Mouse (Mus musculus) T-helper 2 cell (primary cell): ENCODE data around the gene Gfra4.

Experiments
- in situ Hi-C: fragments of 300-600 bp; cut with MboI, MseI; formaldehyde crosslinking; loops from one replicate; pipeline ENCODE4 v1.15.1; 2025; ENCODE audit warnings: high pct_unique_total_duplicates

The Gfra4 gene

DNA sequence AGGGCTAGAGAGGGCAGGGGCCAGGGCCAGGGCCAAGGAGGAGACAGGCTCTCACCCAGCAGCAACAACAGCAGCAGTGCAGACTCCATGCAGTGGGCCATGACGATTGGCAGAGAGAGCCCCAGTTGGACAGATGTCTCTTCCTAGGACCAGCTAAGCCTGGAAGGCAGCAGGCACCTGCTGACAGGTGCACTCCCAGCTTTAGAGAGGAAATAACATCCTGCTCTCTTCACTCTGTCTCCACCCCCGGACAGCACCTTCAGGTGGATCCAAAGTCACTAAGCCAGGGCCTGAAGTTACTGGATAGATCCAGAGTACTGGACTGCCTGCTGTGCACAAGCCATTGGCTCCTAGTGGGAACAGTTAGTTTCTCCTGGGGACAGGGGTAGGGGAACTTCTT, at the start of gene Gfra4:
Gene Gfra4 (minus strand): TSS at position 101 of the 400 bp plus-strand sequence.
- in situ Hi-C loops, result no loop called here

DNA sequence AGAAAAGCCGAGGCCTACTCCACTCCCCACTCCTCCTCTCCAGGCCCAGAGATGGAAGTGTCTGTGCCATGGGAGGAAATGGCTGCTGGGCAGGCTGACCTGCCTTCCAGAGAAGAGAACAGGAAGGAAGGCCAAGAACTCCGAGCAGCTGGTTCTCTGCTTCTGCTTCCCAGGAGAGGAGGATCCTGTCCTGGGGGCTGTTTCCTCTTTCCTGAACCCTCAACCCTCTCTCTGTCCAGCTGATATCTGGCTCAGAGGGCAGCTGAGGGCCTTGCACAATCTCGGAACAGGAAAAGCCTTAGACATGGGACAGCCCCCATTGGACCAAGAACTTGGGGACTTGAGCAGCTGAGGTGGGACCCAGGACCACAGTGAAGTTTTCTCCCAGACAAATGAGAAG, 48.0 kb upstream of the Gfra4 start:
- in situ Hi-C loops, result loop anchor here (5.0 kb wide), 1 partner anchor 326 kb away; no protein-coding TSS in a partner anchor

DNA sequence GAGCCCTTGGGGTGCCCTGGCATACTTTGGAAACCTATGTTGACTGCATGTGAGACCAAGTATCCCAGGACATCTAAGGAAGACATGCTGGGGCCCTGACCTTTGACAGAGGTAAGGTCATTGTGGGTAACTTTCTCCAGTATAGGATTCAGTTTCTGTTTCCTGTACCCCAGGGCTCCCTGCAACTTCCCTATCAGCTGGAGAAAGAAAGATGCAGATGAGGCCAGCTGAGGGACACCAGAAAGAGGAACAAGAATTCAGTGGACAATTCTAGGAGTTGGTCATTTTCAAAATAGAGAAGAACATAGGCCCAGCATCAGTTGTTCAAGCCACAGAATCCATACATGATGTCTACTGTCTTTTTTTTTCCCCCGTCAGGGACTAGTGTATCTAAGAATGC, 46.7 kb upstream of the Gfra4 start:
- in situ Hi-C loops, result loop anchor here (5.0 kb wide), 1 partner anchor 328 kb away; no protein-coding TSS in a partner anchor

DNA sequence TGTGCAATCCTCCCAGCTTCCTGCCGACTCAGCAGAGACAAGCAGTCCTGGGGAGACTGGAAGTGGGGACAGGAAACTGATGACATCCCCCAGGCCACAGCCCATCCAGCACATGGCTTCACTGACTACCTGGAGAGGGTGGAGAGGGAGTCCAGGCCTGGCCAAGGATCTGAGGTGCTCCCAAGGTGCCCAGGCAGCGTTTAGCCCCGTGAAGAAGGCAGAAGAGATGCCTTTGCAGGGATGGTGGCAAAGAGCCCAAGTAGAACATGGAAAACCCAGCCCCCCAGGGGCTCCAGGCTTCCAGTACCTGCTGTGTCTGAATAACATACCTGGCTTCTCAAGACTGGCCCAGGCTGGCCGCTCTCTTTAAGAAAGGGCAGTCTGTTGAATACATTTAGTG, 45.7 kb upstream of the Gfra4 start:
- in situ Hi-C loops, result no loop called here

- in situ Hi-C loops, result no loop called here
Observed at GRCm38 (mm10) chr2:131086667-131087390, 43.9 kb upstream of the Gfra4 start, which contains the start of gene Siglec1. Gene Siglec1, minus strand, starts transcription at chr2:131086765.

DNA sequence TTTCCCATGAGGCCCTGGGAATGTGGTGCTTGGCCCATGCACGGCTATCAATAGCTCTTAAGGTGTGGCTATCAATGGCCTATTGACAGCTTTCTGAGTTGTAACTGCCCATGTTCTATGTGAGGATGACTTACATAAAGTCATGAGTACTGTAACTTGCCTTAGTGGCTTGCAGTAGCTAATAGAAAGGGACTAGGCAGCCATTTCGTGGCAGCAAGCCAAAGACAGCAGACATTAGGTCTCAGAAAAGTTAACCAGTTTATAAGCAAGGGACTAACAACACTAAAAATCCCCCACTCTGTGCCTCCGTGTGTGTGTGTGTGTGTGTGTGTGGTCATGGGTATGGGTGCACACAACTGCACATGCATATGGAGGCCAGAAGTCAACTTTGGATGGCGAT, 41.3 kb upstream of the Gfra4 start:
- in situ Hi-C loops, result no loop called here

DNA sequence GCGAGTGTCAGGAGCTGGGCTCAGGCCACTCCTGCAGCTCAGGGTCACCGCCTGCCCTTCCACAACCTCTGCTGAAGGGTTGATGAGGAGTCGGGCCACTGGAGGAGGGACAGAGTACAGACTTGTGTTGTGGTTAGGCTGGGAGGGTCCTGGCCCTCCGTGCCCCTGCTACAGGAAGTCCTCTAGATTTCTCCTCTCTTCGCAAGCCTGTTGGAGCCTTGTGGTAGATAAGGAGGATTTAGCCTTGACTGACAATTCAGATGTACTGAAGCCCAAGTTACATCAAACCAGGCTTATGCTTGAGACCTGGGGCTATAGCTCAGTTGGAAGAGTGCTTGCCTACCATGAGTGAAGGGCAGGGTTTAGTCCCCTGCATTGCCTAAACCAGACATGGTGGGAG, 37.6 kb upstream of the Gfra4 start:
- in situ Hi-C loops, result no loop called here

GRCm38 (mm10) chr2:131072536-131072935, 29.6 kb upstream of the Gfra4 start:
- in situ Hi-C loops, result no loop called here

DNA sequence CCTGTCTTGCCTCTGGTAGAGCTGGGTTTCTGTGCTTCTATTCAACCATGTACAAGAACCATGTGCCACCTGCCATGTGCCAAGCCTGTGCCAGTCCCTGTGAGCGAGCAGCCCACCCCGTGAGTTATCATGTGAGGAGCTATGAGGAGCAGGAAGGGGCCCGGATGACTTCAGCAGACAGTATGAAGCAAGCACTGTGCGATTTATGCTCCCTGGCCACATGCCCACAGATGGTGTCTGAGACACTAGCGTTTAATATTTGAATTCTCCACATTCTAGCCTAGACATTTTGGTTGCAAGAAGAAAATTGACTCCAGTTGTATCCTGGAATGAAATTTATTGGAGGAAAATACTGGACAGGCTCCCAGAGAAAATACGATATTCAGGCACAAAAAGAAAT, 24.6 kb upstream of the Gfra4 start:
- in situ Hi-C loops, result no loop called here

- in situ Hi-C loops, result no loop called here
Observed at GRCm38 (mm10) chr2:131066342-131066741, 23.5 kb upstream of the Gfra4 start.

GRCm38 (mm10) chr2:131063404-131063864, 20.5 kb upstream of the Gfra4 start, which contains the start of gene Adam33:
Gene Adam33, minus strand, starts transcription at chr2:131063814.
- in situ Hi-C loops, result no loop called here

DNA sequence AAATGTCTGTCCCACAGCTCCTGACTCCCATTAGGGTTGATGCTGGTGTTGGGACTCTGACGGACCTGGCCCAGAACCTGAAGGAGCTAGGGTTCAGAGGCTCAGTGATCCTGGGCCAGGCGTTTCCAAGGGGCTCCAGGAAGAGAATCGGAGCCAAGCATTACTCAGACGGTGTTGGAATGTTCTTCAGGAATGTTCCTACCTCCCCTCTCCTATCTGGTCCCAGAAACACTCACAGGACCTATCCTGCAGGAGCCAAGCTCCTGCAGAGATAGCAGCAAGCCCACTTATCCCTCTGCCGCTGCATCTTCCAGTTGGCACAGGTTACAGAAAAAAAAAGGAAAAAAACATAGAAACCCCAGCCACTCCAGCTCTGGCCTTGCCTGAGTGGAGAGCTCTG, 18.7 kb upstream of the Gfra4 start:
- in situ Hi-C loops, result no loop called here

DNA sequence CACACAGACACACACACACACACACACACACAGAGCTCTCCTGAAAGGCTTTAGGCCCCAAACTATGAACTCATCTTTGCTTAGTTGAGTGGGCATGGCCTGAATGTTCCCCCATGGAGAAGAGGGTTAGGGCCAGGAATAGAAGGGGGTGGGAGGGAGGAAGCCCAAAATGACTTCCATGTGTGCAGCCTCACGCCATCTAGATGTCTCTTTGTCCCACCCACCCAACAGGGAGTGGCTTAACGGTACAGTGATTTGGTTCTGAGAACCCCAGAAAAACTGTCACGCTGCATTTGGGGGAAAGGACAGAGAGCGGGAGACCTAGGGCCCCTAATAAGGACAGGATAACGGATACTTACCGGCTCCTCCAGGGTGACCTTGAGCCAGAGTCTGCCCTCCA, 17.9 kb upstream of the Gfra4 start:
- in situ Hi-C loops, result no loop called here

- in situ Hi-C loops, result no loop called here
Observed at GRCm38 (mm10) chr2:131059781-131060540, 17.1 kb upstream of the Gfra4 start.

DNA sequence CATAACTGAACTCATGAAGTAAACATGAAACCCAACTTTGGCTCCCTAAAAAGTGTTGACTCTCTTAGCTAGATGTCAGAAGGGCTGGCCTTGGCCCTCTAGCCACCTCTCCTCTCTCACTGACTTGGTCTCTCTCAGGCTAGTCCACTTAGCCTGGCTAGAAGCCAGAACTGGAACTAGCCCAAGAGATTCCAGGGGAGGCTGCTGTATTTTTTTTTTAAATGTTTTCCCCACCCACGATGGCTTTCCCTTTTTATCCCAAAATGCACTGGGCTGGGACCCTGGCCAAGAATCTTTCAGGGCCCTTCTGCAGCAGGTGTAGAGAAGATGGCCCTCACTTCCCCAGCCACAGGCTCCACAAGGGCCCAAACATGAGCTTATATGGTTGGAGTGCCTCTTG, 16.5 kb upstream of the Gfra4 start:
- in situ Hi-C loops, result no loop called here

DNA sequence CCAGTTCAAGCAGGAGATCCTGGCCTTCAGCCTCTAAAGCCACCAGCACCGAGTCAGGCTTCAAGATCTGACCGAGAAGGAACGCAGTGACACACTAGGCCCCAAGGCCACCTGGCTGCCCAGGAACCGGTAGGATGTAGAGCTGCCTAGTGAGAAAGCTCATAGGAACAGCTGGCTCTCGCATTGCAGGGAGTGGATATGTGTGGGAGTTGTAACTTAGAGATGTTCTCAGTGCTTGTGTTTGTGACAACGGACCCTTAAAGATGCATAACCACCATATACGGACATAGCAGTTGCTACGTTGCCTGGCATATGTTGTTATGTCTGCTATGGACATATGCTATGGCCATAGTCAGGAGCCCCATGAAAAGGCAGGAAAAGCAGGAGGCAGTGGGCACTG, 15.8 kb upstream of the Gfra4 start:
- in situ Hi-C loops, result no loop called here

- in situ Hi-C loops, result no loop called here
Observed at GRCm38 (mm10) chr2:131056191-131056590, 13.3 kb upstream of the Gfra4 start.

DNA sequence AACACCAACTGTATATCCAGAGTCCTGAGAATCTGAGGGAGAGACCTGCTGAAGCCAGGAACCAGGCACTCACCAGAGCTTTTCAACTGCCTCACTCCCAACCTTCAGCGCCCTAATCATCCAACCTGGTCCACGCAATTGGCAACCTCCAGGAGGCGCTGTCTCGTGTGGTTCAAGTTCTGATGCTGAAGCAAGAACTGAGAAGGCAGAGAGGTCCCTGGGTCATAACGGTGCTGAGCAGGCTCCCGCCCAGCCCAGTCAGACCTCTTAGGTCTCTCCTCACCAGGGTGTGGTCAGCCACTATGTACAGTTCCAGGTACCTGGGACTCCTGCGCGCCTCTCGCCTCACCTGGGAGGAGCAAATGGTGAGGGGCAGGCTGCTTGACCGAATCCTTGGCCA, 12.7 kb upstream of the Gfra4 start:
- in situ Hi-C loops, result no loop called here

DNA sequence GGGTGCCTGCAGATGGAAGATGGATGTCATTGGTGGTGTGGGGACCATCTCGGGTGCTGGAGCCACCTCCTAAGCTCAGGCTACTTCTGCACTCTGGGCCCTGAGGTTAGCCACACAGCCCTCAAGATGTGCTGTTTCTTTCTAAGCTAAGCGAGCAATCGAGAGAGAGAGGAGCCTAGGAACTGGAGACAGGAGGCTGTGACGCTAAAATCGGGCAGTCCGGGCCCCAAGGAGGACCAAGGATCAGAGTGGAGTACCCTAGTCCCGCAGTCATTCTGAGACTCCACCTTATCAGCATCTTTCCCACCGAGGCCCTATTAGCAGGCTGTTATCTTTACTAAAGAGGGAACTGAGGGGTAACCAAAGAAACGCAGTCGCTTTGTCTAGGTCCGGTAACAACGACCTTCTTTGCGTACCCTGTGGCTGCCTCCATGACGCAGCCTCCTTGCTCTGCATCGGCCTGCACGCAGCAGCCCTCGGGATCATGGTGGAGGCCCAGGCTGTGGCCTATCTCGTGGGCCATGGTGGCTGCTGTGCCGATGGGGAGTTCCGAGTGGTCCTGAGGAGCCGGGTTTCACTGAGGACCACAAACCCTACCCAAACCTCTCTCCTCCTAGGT, 11.9 kb upstream of the Gfra4 start:
- in situ Hi-C loops, result no loop called here

DNA sequence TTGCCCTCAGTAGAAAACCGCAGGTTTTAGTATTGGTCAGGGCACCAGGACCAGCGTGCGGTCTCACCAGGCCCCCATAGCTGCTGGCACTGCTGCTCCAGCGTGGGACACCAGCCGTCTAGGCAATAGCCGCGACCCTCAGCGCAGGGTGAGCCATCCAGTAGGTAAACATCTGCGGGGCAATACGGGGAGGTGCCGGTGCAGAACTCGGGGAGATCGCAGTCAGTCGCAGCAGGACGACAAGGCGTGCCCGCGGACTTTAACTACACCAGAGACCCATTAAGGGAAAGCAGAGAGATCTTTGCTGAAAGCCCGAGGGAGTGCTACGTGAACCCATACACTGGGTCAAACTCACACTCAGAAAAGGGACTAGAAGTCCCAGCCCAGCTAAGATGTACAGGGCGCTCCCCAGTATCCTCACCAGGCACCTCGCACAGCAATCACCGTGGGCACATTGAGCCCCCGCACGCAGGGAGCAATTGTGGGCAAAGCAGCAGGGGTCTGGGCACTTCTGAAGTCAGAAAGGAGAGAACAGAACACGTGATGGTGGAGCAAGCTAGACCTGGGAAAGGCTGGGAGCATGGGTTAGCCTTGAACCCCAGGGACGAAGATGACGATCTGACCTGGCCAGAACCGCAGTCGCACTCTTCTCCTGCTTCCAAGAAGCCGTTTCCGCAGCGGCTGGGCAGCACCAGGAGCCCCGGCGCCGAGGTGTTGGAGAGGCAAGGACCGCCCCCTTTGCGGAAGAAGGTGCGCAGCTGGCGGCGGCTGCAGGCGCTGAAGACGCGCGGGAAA, 11.2 kb upstream of the Gfra4 start:
- in situ Hi-C loops, result no loop called here

DNA sequence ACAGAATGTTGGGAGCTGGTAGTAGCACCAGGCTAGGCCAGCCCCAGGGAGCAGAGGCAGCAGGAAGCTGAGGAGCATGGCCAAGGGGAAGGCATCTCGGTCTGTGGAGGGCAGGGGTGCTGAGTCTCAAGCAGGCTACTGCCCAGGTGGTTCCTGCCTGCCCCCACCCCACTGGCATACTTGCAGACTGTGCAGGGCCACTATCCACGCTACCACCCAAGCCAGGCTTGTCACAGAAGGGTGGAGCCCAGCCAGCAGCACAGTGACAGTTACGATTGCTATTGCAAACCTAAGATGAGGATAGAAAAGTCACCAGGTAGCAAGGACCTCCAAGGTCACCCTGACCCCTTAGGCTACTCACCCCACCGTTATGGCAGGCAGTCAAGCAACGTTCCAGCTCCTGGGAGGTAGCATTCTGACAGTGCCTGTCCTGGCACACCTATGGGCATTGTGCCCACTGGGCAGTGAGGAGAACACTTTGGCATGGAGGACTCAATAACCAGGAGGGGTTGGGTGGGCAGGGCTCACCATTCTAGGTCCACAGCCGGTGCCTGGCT, 10.1 kb upstream of the Gfra4 start:
- in situ Hi-C loops, result no loop called here
